Mouse (Mus musculus) Patski (cell line): ENCODE data around the gene Acox2. TPM values are rescaled to one million over a fixed set of nuclear protein-coding genes. Genes with fewer than 3 reads are reported as not detected.

Source experiments
- ATAC-seq: fragments of 100-300 bp; one replicate; pipeline ENCODE4 v1.8.0; 2021
- CTCF ChIA-PET: fragments of 350-600 bp; sonication (Branson Sonifier 250); formaldehyde crosslinking; loops from one replicate; lab custom pipeline; 2022; ENCODE audit warnings: inconsistent platforms; lab: Charles Lee
- POLR2A ChIA-PET: fragments of 350-600 bp; sonication (Branson Sonifier 250); formaldehyde crosslinking; loops from one replicate; lab custom pipeline; 2022; ENCODE audit warnings: antibody characterized with exemption, inconsistent platforms; lab: Charles Lee
- DNase-seq: peaks from one replicate; pipeline ENCODE4 v3.0.0-alpha.2; 2011; ENCODE audit warnings: low read depth, low spot score
- H3K27me3 ChIP-seq: fragments of 371-371 bp; one replicate; pipeline ENCODE4 v1.5.1; 2021
- CTCF ChIP-seq: fragments of 100-300 bp; IDR thresholded peaks from one replicate; pipeline ENCODE4 v1.5.1; 2021
- in situ Hi-C: fragments of 300-500 bp; cut with MboI; formaldehyde crosslinking; loops from 3 replicates; pipeline ENCODE4 v1.11.1; 2018; ENCODE audit warnings: low pct_unique_long_range_greater_than_20kb, mixed read lengths
- polyA plus RNA-seq: library from polyadenylated mRNA; unstranded; gene quantifications from one replicate; pipeline ENCODE4 v1.2.3, GENCODE M21; 2021

Acox2 gene
- polyA plus RNA-seq, 1 experiment from 2014 or later = 0.53 TPM

GRCm38 (mm10) chr14:8216100-8216499, 43.1 kb downstream of the Acox2 start:
- CTCF ChIA-PET = interaction anchor here (0.9 to 2.3 kb wide), 5 partner anchors 22 to 130 kb away, joined by 3 to 8 read pairs (median 3); no protein-coding TSS in a partner anchor

DNA sequence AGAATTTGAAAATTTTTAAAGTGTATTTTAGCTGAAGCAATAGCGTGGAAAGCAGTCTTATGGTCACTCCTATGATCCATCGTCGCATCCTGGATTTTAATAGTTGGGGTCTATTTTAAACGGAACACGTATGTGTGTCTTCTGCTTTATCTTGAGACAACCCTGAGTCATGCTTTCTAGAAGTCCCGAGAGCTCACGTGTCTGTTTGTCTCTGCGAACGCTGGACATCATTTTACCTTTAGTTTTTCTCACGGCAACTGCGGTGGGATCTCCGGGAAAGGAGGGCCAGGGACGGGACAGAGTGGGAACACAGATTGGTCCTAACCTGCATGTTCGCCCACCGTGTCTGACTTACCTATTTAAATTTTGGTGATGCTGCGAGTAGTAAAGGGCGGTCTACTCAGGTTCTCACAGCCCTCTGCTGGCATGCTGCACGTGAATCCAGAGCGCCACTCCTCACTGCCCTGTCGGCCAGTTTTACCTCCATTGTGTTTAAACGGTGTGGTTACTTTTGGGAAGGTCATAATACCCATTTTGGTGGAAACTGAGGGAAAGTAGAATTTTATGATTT, 43.9 kb downstream of the Acox2 start:
- no peak for ATAC-seq
- TF ChIP-seq CTCF = no peak
- no peaks in the 10 kb centered on the region for H3K27me3 ChIP-seq
- in situ Hi-C loops = no loop called here
- DNase-seq = no peak
- ChIA-PET CTCF (interaction anchor here (0.9 to 2.3 kb wide), 6 partner anchors 10 to 131 kb away, joined by 3 to 8 read pairs (median 4); no protein-coding TSS in a partner anchor), POLR2A (interaction anchor here (0.8 to 2.1 kb wide), 5 partner anchors 27 to 117 kb away, joined by 3 to 8 read pairs (median 4); no protein-coding TSS in a partner anchor)

More at GRCm38 (mm10) chr14:8216100-8216499, 43.1 kb downstream of the Acox2 start:
- no peaks in the 10 kb centered on the region for H3K27me3 ChIP-seq
- in situ Hi-C loops = no loop called here
- POLR2A ChIA-PET = interaction anchor here (0.8 to 1.4 kb wide), 4 partner anchors 27 to 92 kb away, joined by 3 to 5 read pairs (median 4); no protein-coding TSS in a partner anchor
- no peak for DNase-seq
- ATAC-seq = no peak
- no peak for TF ChIP-seq CTCF

GRCm38 (mm10) chr14:8214299-8215207, 44.6 kb downstream of the Acox2 start:
- ATAC-seq (peak; percentile 44), DNase-seq (no peak)
- ChIA-PET POLR2A (interaction anchor here (0.7 to 2.1 kb wide), 6 partner anchors 12 to 118 kb away, joined by 3 to 8 read pairs (median 4); no protein-coding TSS in a partner anchor), CTCF (interaction anchor here (1.2 to 2.0 kb wide), 6 partner anchors 11 to 122 kb away, joined by 3 to 5 read pairs (median 4); no protein-coding TSS in a partner anchor)
- TF ChIP-seq CTCF = no peak
- in situ Hi-C loops = no loop called here
- no peaks in the 10 kb centered on the region for H3K27me3 ChIP-seq

- in situ Hi-C loops = no loop called here
- ChIA-PET POLR2A (interaction anchor here (0.7 to 2.1 kb wide), 4 partner anchors 11 to 119 kb away, joined by 3 to 8 read pairs (median 4); no protein-coding TSS in a partner anchor), CTCF (interaction anchor here (0.7 to 1.9 kb wide), 9 partner anchors 10 to 121 kb away, joined by 3 to 4 read pairs (median 3); no protein-coding TSS in a partner anchor)
- ATAC-seq (peak; percentile 92), DNase-seq (peak; percentile 59)
- H3K27me3 ChIP-seq = no peaks in the 10 kb centered on the region
- no peak for TF ChIP-seq CTCF
Measured at GRCm38 (mm10) chr14:8213803-8214224, 45.3 kb downstream of the Acox2 start, which contains the start of gene Kctd6. TSS of gene Kctd6 (plus strand) at chr14:8214140.

- DNase-seq (no peak), ATAC-seq (no peak)
- POLR2A ChIA-PET = interaction anchor here (1.4 kb wide), 1 partner anchor 10 kb away, joined by 3 read pairs; no protein-coding TSS in a partner anchor
- H3K27me3 ChIP-seq = no peaks in the 10 kb centered on the region
- in situ Hi-C loops = no loop called here
- no peak for TF ChIP-seq CTCF
- CTCF ChIA-PET = interaction anchor here (0.8 to 1.6 kb wide), 3 partner anchors 10 to 102 kb away, joined by 3 read pairs; no protein-coding TSS in a partner anchor
Measured at GRCm38 (mm10) chr14:8212996-8213395, 46.2 kb downstream of the Acox2 start.

DNA sequence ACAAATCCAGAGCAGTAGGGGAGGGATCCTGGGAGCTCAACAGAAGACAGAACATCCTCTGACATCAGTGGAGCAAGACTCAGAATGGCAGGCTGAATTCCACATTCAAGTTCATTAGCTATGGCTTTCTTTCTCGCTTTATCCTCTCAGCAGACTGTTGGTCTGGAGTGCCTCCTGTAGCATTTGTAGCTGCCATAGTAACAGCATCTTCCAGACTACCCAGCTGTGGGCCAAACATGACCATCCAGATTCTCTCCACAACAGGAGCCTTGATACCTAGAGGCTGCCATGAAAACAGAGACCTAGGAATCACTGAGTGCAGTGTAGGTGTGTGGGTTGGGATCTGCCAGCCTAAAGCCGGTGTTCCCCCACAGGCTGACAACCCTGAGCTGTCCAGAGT, 49.3 kb downstream of the Acox2 start:
- CTCF ChIA-PET = interaction anchor here (0.8 to 1.5 kb wide), 4 partner anchors 8 to 245 kb away, joined by 3 to 4 read pairs (median 3); no protein-coding TSS in a partner anchor
- in situ Hi-C loops = loop anchor here (10.0 kb wide), 1 partner anchor 55 kb away; no protein-coding TSS in a partner anchor
- no peak for TF ChIP-seq CTCF
- DNase-seq (no peak), ATAC-seq (no peak)
- H3K27me3 ChIP-seq = peaks cover under 1% of the 10 kb centered on the region
- POLR2A ChIA-PET = interaction anchor here (0.6 kb wide), 1 partner anchor 129 kb away, joined by 4 read pairs; no protein-coding TSS in a partner anchor

DNA sequence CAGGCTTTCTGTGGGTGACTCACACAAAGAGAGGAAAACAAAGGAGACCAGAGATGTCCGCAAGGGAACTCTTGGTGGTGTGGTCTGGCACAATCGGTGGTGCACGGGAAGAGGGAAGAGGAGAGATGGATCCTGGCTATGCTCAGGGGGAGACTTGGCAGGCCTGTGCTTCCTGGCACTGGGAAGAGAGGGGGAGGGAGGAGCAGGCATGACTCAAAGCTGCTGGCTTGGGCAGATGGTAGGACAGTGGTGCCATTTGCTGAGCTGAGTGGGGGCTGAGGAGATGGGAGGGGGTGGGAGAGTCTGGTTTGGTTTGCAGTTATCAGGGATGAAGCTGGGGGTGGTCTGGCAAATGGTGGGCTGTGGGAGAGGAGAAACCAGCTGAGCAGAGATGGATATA, 50.3 kb downstream of the Acox2 start:
- peak; percentile 31 for ATAC-seq
- peaks cover 10% of the 10 kb centered on the region for H3K27me3 ChIP-seq
- no peak for TF ChIP-seq CTCF
- DNase-seq = no peak
- POLR2A ChIA-PET = no interaction called here
- CTCF ChIA-PET = interaction anchor here (0.9 to 1.5 kb wide), 3 partner anchors 10 to 137 kb away, joined by 3 to 4 read pairs (median 3); no protein-coding TSS in a partner anchor
- in situ Hi-C loops = loop anchor here (10.0 kb wide), 1 partner anchor 56 kb away; no protein-coding TSS in a partner anchor

DNA sequence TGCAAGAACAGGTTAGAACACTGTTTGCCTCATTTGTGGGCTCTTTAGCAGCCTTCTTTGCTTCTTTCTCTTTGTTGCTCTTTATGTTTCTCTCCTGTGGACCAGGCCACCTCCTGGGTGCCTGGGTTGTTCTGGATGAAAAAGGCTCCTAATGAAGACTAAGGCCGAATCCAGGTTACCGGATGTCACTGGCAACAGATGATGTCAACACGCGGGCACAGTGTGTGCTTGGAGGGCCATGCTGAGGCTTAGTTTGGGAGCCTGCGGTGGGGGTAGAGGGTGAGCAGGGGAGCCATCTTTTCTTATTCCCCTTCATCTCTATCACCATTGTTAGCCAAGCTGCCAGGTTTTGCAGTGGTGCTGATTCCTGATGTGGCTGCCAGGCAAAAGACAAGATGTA, 51.6 kb downstream of the Acox2 start:
- in situ Hi-C loops = loop anchor here (10.0 kb wide), 1 partner anchor 57 kb away; no protein-coding TSS in a partner anchor
- no peak for ATAC-seq

DNA sequence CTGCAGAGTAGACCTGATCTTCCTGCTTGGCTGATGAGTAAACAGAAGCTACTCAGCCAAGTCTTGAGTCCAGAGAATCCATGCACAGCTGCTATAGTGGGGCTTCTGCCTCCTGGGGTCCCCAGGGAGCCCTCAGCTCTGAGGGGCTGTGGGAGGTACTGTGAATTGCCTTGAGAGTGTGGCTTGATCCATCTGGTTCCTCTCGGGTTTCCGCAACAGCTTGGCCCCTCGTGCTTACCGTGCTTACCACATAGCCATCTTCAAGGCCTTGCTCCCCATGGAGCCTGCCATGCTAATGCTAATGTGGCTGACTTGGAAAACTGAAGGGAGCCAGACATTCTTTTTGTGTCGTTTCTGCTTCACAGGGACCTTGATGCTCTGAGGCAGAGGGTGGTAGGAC, 52.0 kb downstream of the Acox2 start:
- H3K27me3 ChIP-seq = peaks cover 10% of the 10 kb centered on the region
- no peak for TF ChIP-seq CTCF
- in situ Hi-C loops = loop anchor here (10.0 kb wide), 1 partner anchor 58 kb away; no protein-coding TSS in a partner anchor
- no peak for ATAC-seq
- ChIA-PET CTCF (no interaction called here), POLR2A (interaction anchor here (0.6 kb wide), 1 partner anchor 88 kb away, joined by 4 read pairs; no protein-coding TSS in a partner anchor)
- DNase-seq = no peak

More for the DNA sequence above, 51.6 kb downstream of the Acox2 start:
- DNase-seq = no peak
- H3K27me3 ChIP-seq = peaks cover 10% of the 10 kb centered on the region
- no peak for TF ChIP-seq CTCF
- ChIA-PET POLR2A (interaction anchor here (0.6 kb wide), 1 partner anchor 87 kb away, joined by 4 read pairs; no protein-coding TSS in a partner anchor), CTCF (no interaction called here)
